Mouse (Mus musculus) ES-Bruce4 (cell line): Measurements from ENCODE around the gene Adssl1. TPM values are rescaled to one million over a fixed set of nuclear protein-coding genes. Genes with fewer than 3 reads are reported as not detected.

Experiments used
- H3K27ac ChIP-seq: 2 replicates; pipeline ENCODE4 v1.5.1; 2012; ENCODE audit warnings: low read length, inconsistent platforms; ENCODE audit not compliant: insufficient read depth
- H3K27me3 ChIP-seq: 2 replicates; pipeline ENCODE4 v1.6.1; 2012; ENCODE audit warnings: mild to moderate bottlenecking, low read length, inconsistent platforms; ENCODE audit not compliant: control insufficient read depth, poor library complexity, insufficient read depth, severe bottlenecking
- H3K36me3 ChIP-seq: 2 replicates; pipeline ENCODE4 v1.6.1; 2012; ENCODE audit warnings: inconsistent platforms, mild to moderate bottlenecking, low read length, moderate library complexity; ENCODE audit not compliant: control insufficient read depth, poor library complexity, insufficient read depth, severe bottlenecking
- H3K4me1 ChIP-seq: one replicate; pipeline ENCODE4 v1.8.1; 2011; ENCODE audit warnings: low read length; ENCODE audit not compliant: control insufficient read depth, insufficient read depth
- H3K4me3 ChIP-seq: 2 replicates; pipeline ENCODE4 v1.5.1; 2011; ENCODE audit warnings: low read depth, mild to moderate bottlenecking, low read length
- H3K9ac ChIP-seq: 2 replicates; pipeline ENCODE4 v1.6.1; 2012; ENCODE audit warnings: low read depth, mild to moderate bottlenecking, inconsistent platforms; ENCODE audit not compliant: poor library complexity, severe bottlenecking
- H3K9me3 ChIP-seq: replicated peaks from 2 replicates; pipeline ENCODE4 v1.6.1; 2012; ENCODE audit warnings: mild to moderate bottlenecking, low read length, inconsistent platforms; ENCODE audit not compliant: control insufficient read depth, poor library complexity, insufficient read depth, severe bottlenecking
- CTCF ChIP-seq: IDR thresholded peaks from one replicate; pipeline ENCODE4 v1.8.1; 2011; ENCODE audit warnings: low read depth, low read length
- EP300 ChIP-seq: IDR thresholded peaks from 2 replicates; pipeline ENCODE4 v1.6.1; 2011; ENCODE audit warnings: low read depth, low read length; ENCODE audit not compliant: insufficient read depth
- POLR2A ChIP-seq: IDR thresholded peaks from one replicate; pipeline ENCODE4 v1.8.1; 2011; ENCODE audit warnings: low read length; ENCODE audit not compliant: insufficient read depth
- polyA plus RNA-seq: library from polyadenylated mRNA; stranded (reverse); fragments of >200 nt; gene quantifications from 2 replicates; pipeline ENCODE4 v1.2.4, GENCODE M21; 2011; ENCODE audit warnings: low read depth; ENCODE audit not compliant: missing spikeins, insufficient read depth, insufficient read length

Gene Adssl1
- polyA plus RNA-seq, result 6.6 and 8.7 TPM in 2 replicates

- H3K9me3 ChIP-seq, result no peaks in the 10 kb centered on the region
- H3K4me3 ChIP-seq, result peak within 1 kb of the TSS; percentile 80
- H3K9ac ChIP-seq, result peak within 1 kb of the TSS; percentile 46
- no peak within 1 kb of the TSS for H3K27ac ChIP-seq
- H3K27me3 ChIP-seq, result no peaks in the 10 kb centered on the region
- no peaks in the 10 kb centered on the region for H3K36me3 ChIP-seq
- H3K4me1 ChIP-seq, result no peaks in the 10 kb centered on the region
- TF ChIP-seq POLR2A (no peak), CTCF (no peak), EP300 (no peak)
Measured at GRCm38 (mm10) chr12:112619686-112620353, at the start of gene Adssl1. Adssl1 (plus strand) TSS chr12:112620045.

DNA sequence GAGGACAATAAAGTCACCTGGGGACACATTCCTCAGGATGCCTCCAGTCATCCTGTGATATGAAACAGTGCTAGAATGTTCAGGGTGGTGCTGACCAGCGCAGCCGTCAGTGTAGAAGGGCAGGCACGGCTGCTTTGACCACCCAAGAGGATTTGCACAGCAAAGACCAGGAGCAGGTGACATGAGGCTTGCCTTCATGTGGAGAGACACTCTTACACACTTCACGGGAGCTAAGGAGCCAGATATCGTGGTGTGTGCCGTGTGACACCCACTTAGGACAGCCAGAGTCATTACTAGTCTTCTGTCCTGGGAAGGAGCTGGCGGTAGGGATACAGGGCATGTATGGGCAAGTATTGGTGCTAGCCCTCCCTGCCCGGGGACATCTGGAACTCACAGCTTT lies 49.7 kb upstream of the Adssl1 start:
- TF ChIP-seq POLR2A, result no peak
- TF ChIP-seq CTCF, result no peak
- no peak for TF ChIP-seq EP300
- Histone ChIP-seq H3K4me1 (peaks cover 4% of the 10 kb centered on the region), H3K36me3 (no peaks in the 10 kb centered on the region), H3K4me3 (no peak overlapping the region), H3K27me3 (no peaks in the 10 kb centered on the region), H3K27ac (no peak overlapping the region), H3K9me3 (no peaks in the 10 kb centered on the region), H3K9ac (no peak overlapping the region)

DNA sequence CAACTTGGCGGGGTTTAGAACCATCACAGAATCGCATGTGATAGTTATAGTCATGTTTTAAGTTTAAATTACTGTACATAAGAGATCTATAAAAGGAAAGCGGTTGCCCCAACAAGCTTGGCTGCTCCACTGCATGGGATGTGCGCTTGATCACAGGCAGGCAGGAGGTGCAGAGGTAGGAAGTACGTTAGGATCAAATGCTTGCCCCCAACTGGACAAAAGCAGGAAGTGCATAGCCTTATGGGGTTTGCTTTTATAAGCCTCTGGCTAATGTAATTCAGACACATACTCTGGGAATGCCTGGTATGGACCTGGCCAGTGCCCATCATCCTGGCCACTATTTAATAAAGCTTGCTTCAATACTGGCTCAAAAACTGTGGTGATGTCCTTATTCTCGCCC lies 48.8 kb upstream of the Adssl1 start:
- Histone ChIP-seq H3K4me3 (no peak overlapping the region), H3K27ac (no peak overlapping the region), H3K9ac (no peak overlapping the region), H3K36me3 (no peaks in the 10 kb centered on the region), H3K9me3 (no peaks in the 10 kb centered on the region), H3K4me1 (peaks cover 4% of the 10 kb centered on the region), H3K27me3 (no peaks in the 10 kb centered on the region)
- TF ChIP-seq EP300 (no peak), CTCF (peak; percentile 25)

DNA sequence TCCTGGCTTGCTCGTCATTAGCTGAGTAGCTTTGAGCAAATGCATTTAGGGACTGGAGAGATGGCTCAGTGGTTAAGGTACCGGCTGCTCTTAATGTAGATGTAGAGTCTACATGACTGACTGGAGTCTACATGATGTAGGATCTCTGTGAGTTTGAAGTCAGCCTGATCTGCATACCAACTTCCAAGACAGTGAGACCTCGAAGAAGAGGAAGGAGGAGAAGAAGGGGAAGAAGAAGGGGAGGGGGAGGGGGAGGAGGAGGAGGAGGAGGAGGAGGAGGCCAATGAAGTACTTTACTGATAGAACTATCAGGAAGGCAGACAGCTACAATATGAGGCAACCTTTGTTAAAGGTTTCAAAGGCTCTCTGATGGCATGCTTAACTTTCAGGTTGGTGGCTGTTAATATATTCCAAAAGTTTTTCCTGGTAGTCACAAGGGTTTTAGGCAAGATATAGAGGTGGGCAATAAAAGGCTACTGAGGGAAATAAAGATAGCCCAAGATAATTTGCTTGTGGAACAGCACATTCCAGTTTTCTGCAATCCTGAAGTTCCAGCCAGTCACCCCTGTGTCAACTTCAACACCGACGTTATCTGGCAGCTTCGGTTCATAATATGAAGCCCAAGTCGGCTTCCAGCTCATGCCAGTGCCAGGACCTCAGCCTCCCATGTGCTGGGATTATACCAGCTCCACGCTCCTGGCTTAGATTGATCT lies 44.4 kb upstream of the Adssl1 start:
- H3K4me3 ChIP-seq, result no peak overlapping the region
- peaks cover 6% of the 10 kb centered on the region for H3K4me1 ChIP-seq
- TF ChIP-seq POLR2A (no peak), CTCF (no peak)
- no peaks in the 10 kb centered on the region for H3K36me3 ChIP-seq
- H3K9ac ChIP-seq, result no peak overlapping the region
- no peaks in the 10 kb centered on the region for H3K9me3 ChIP-seq
- no peaks in the 10 kb centered on the region for H3K27me3 ChIP-seq
- peak overlapping the region; percentile 33; the same call in 1 of the 2 replicates for H3K27ac ChIP-seq

GRCm38 (mm10) chr12:112576341-112576740 lies 43.5 kb upstream of the Adssl1 start:
- no peak for TF ChIP-seq POLR2A
- no peak for TF ChIP-seq CTCF
- no peak for TF ChIP-seq EP300
- Histone ChIP-seq H3K9me3 (no peaks in the 10 kb centered on the region), H3K27me3 (no peaks in the 10 kb centered on the region), H3K27ac (peak overlapping the region; percentile 68), H3K4me1 (peaks cover 6% of the 10 kb centered on the region), H3K36me3 (no peaks in the 10 kb centered on the region), H3K9ac (no peak overlapping the region), H3K4me3 (no peak overlapping the region)

- no peak for TF ChIP-seq EP300
- TF ChIP-seq POLR2A, result no peak
- TF ChIP-seq CTCF, result no peak
- no peaks in the 10 kb centered on the region for H3K9me3 ChIP-seq
- no peak overlapping the region for H3K4me3 ChIP-seq
- H3K27ac ChIP-seq, result peak overlapping the region; percentile 68
- no peaks in the 10 kb centered on the region for H3K36me3 ChIP-seq
- H3K27me3 ChIP-seq, result no peaks in the 10 kb centered on the region
- H3K9ac ChIP-seq, result no peak overlapping the region
- H3K4me1 ChIP-seq, result peaks cover 6% of the 10 kb centered on the region
Measured at GRCm38 (mm10) chr12:112576749-112577148, 43.1 kb upstream of the Adssl1 start.
